Mouse (Mus musculus): ENCODE measurements around the gene Boll. TPM values are rescaled to one million over a fixed set of nuclear protein-coding genes. Genes with fewer than 3 reads are reported as not detected.

The Boll gene
- polyA plus RNA-seq, 1 experiment from 2014 or later, result 1.3 TPM

- no peaks in the 10 kb centered on the region for H3K9me3 ChIP-seq (replicated peaks)
- no peak for ATAC-seq (ENCODE audit: insufficient number of reproducible peaks, low FRiP score)
- no peak overlapping the region for H3K27ac ChIP-seq (ENCODE audit: poor library complexity, severe bottlenecking)
These were observed 124.8 kb downstream of the Boll start for GRCm38 (mm10) chr1:55238496-55238895.

GRCm38 (mm10) chr1:55237643-55238161 is 125.6 kb downstream of the Boll start:
- H3K27ac ChIP-seq (ENCODE audit: poor library complexity, severe bottlenecking), result peak overlapping the region; percentile 20; the same call in 1 of the 2 replicates
- H3K9ac ChIP-seq, result peak overlapping the region; percentile 86
- peak overlapping the region; percentile 75 for H3K4me3 ChIP-seq
- peak overlapping the region; percentile 92 for H3K4me2 ChIP-seq
- no peaks in the 10 kb centered on the region for H3K9me3 ChIP-seq (replicated peaks)
- H3K27me3 ChIP-seq (replicated peaks), result no peaks in the 10 kb centered on the region
- peaks cover 16% of the 10 kb centered on the region for H3K4me1 ChIP-seq (replicated peaks)
- under 1% methylated on average over 23 of the region's 23 CpGs for WGBS
- H3K36me3 ChIP-seq, result no peaks in the 10 kb centered on the region
- ATAC-seq (ENCODE audit: insufficient number of reproducible peaks, low FRiP score), result peak; percentile 60; the same call in 1 of the 2 replicates

More at GRCm38 (mm10) chr1:55238496-55238895, 124.8 kb downstream of the Boll start:
- 31% methylated on average over 13 of the region's 13 CpGs for WGBS
- Histone ChIP-seq H3K9ac (peak overlapping the region; percentile 86), H3K4me3 (peak overlapping the region; percentile 75), H3K4me1 (replicated peaks) (peaks cover 16% of the 10 kb centered on the region), H3K36me3 (no peaks in the 10 kb centered on the region), H3K4me2 (peak overlapping the region; percentile 92), H3K27me3 (replicated peaks) (no peaks in the 10 kb centered on the region)

GRCm38 (mm10) chr1:55236890-55237642 is 126.2 kb downstream of the Boll start, which contains the start of gene Mars2:
Gene Mars2, plus strand, starts transcription at chr1:55237177.
- peak; percentile 97 for ATAC-seq (ENCODE audit: insufficient number of reproducible peaks, low FRiP score)
- H3K9ac ChIP-seq, result peak within 1 kb of the TSS; percentile 86
- no peaks in the 10 kb centered on the region for H3K27me3 ChIP-seq (replicated peaks)
- peak within 1 kb of the TSS; percentile 92 for H3K4me2 ChIP-seq
- WGBS, result under 1% methylated on average over 82 of the region's 82 CpGs
- H3K27ac ChIP-seq (ENCODE audit: poor library complexity, severe bottlenecking), result peak within 1 kb of the TSS; percentile 20; the same call in 1 of the 2 replicates
- peaks cover 16% of the 10 kb centered on the region for H3K4me1 ChIP-seq (replicated peaks)
- H3K36me3 ChIP-seq, result no peaks in the 10 kb centered on the region
- H3K9me3 ChIP-seq (replicated peaks), result no peaks in the 10 kb centered on the region
- H3K4me3 ChIP-seq, result peak within 1 kb of the TSS; percentile 75

- 40% methylated on average over 5 of the region's 5 CpGs for WGBS
- Histone ChIP-seq H3K4me1 (replicated peaks) (peaks cover 16% of the 10 kb centered on the region), H3K36me3 (no peaks in the 10 kb centered on the region), H3K4me3 (peak overlapping the region; percentile 75), H3K9me3 (replicated peaks) (no peaks in the 10 kb centered on the region), H3K9ac (no peak overlapping the region), H3K27me3 (replicated peaks) (no peaks in the 10 kb centered on the region), H3K27ac (ENCODE audit: poor library complexity, severe bottlenecking) (no peak overlapping the region), H3K4me2 (peak overlapping the region; percentile 92)
- no peak for ATAC-seq (ENCODE audit: insufficient number of reproducible peaks, low FRiP score)
These were observed 126.8 kb downstream of the Boll start for GRCm38 (mm10) chr1:55236487-55236886.

GRCm38 (mm10) chr1:55234910-55235520 is 128.3 kb downstream of the Boll start:
- H3K4me2 ChIP-seq, result no peak overlapping the region
- WGBS, result 47% methylated on average over 16 of the region's 16 CpGs
- no peaks in the 10 kb centered on the region for H3K27me3 ChIP-seq (replicated peaks)
- no peaks in the 10 kb centered on the region for H3K36me3 ChIP-seq
- no peak overlapping the region for H3K27ac ChIP-seq (ENCODE audit: poor library complexity, severe bottlenecking)
- no peak overlapping the region for H3K4me3 ChIP-seq
- ATAC-seq (ENCODE audit: insufficient number of reproducible peaks, low FRiP score), result no peak
- no peaks in the 10 kb centered on the region for H3K9me3 ChIP-seq (replicated peaks)
- H3K9ac ChIP-seq, result no peak overlapping the region
- H3K4me1 ChIP-seq (replicated peaks), result peaks cover 8% of the 10 kb centered on the region

- Histone ChIP-seq H3K36me3 (no peaks in the 10 kb centered on the region), H3K4me3 (no peak overlapping the region), H3K4me1 (replicated peaks) (no peaks in the 10 kb centered on the region), H3K9ac (no peak overlapping the region), H3K27ac (ENCODE audit: poor library complexity, severe bottlenecking) (no peak overlapping the region), H3K9me3 (replicated peaks) (no peaks in the 10 kb centered on the region), H3K4me2 (no peak overlapping the region), H3K27me3 (replicated peaks) (no peaks in the 10 kb centered on the region)
- WGBS, result 74% methylated on average over 8 of the region's 8 CpGs
- no peak for ATAC-seq (ENCODE audit: insufficient number of reproducible peaks, low FRiP score)
These were observed 134.9 kb downstream of the Boll start for GRCm38 (mm10) chr1:55228256-55228884.

GRCm38 (mm10) chr1:55227376-55227775 is 135.9 kb downstream of the Boll start:
- no peak overlapping the region for H3K27ac ChIP-seq (ENCODE audit: poor library complexity, severe bottlenecking)
- H3K36me3 ChIP-seq, result no peaks in the 10 kb centered on the region
- ATAC-seq (ENCODE audit: insufficient number of reproducible peaks, low FRiP score), result no peak
- H3K4me2 ChIP-seq, result no peak overlapping the region
- H3K9me3 ChIP-seq (replicated peaks), result no peaks in the 10 kb centered on the region
- H3K27me3 ChIP-seq (replicated peaks), result no peaks in the 10 kb centered on the region
- H3K9ac ChIP-seq, result no peak overlapping the region
- no peak overlapping the region for H3K4me3 ChIP-seq
- 57% methylated on average over 1 of the region's 1 CpGs for whole genome bisulfite sequencing
- H3K4me1 ChIP-seq (replicated peaks), result peaks cover under 1% of the 10 kb centered on the region

- no peaks in the 10 kb centered on the region for H3K27me3 ChIP-seq (replicated peaks)
- peak; percentile 53; the same call in 1 of the 2 replicates for ATAC-seq (ENCODE audit: insufficient number of reproducible peaks, low FRiP score)
These were observed 137.0 kb downstream of the Boll start, which contains the start of gene Rftn2 for GRCm38 (mm10) chr1:55226011-55226857. Gene Rftn2, minus strand, starts transcription at chr1:55226782.

GRCm38 (mm10) chr1:55225398-55225797 is 137.9 kb downstream of the Boll start:
- ATAC-seq (ENCODE audit: insufficient number of reproducible peaks, low FRiP score), result no peak
- 43% methylated on average over 3 of the region's 3 CpGs for WGBS
- Histone ChIP-seq H3K4me1 (replicated peaks) (peaks cover 14% of the 10 kb centered on the region), H3K36me3 (no peaks in the 10 kb centered on the region), H3K27ac (ENCODE audit: poor library complexity, severe bottlenecking) (no peak overlapping the region), H3K4me2 (peak overlapping the region; percentile 60), H3K9ac (0 out of 2 replicates have a peak overlapping the region, but pooled peaks have one; percentile 44), H3K27me3 (replicated peaks) (no peaks in the 10 kb centered on the region), H3K4me3 (peak overlapping the region; percentile 37), H3K9me3 (replicated peaks) (no peaks in the 10 kb centered on the region)

More at GRCm38 (mm10) chr1:55226011-55226857, 137.0 kb downstream of the Boll start, which contains the start of gene Rftn2:
- H3K4me1 ChIP-seq (replicated peaks), result peaks cover 10% of the 10 kb centered on the region
- 2% methylated on average over 26 of the region's 26 CpGs for WGBS
- H3K9me3 ChIP-seq (replicated peaks), result no peaks in the 10 kb centered on the region
- peak within 1 kb of the TSS; percentile 68 for H3K4me2 ChIP-seq
- H3K36me3 ChIP-seq, result no peaks in the 10 kb centered on the region
- peak within 1 kb of the TSS; percentile 76 for H3K9ac ChIP-seq
- H3K4me3 ChIP-seq, result peak within 1 kb of the TSS; percentile 64
- H3K27ac ChIP-seq (ENCODE audit: poor library complexity, severe bottlenecking), result peak within 1 kb of the TSS; percentile 75

GRCm38 (mm10) chr1:55224111-55224510 is 139.2 kb downstream of the Boll start:
- no peak overlapping the region for H3K27ac ChIP-seq (ENCODE audit: poor library complexity, severe bottlenecking)
- no peak for ATAC-seq (ENCODE audit: insufficient number of reproducible peaks, low FRiP score)
- no peak overlapping the region for H3K4me3 ChIP-seq

More at GRCm38 (mm10) chr1:55224111-55224510, 139.2 kb downstream of the Boll start:
- Histone ChIP-seq H3K36me3 (no peaks in the 10 kb centered on the region), H3K4me1 (replicated peaks) (peaks cover 14% of the 10 kb centered on the region), H3K4me2 (peak overlapping the region; percentile 60; the same call in 1 of the 2 replicates), H3K27me3 (replicated peaks) (no peaks in the 10 kb centered on the region), H3K9me3 (replicated peaks) (no peaks in the 10 kb centered on the region), H3K9ac (no peak overlapping the region)
- WGBS, result 77% methylated on average over 11 of the region's 11 CpGs

Measured in heart, embryonic 12.5 days (tissue).